Mouse (Mus musculus) c-Kit-positive CD71-positive TER-119-negative erythroid progenitor cells, embryonic 14.5 days (primary cell): ENCODE measurements around the gene Gosr2.
A peak's percentile ranks its signal among the peaks of the same experiment; 100 is the strongest.

ENCODE experiments used
- DNase-seq: peaks from one replicate; pipeline ENCODE4 v3.0.0-alpha.2; 2013; ENCODE audit warnings: low read depth

The Gosr2 gene

GRCm38 (mm10) chr11:103646301-103646700 is 51.4 kb downstream of the Gosr2 start:
- DNase-seq: no peak

- DNase-seq: no peak
Observed at GRCm38 (mm10) chr11:103645731-103646130, 52.0 kb downstream of the Gosr2 start.

GRCm38 (mm10) chr11:103643211-103643610 is 54.5 kb downstream of the Gosr2 start:
- no peak for DNase-seq

GRCm38 (mm10) chr11:103639407-103639946 is 58.2 kb downstream of the Gosr2 start:
- DNase-seq: peak; percentile 22

GRCm38 (mm10) chr11:103638790-103639189 is 58.9 kb downstream of the Gosr2 start, which contains the start of gene Lyzl6:
Lyzl6 (minus strand) TSS chr11:103638890.
- no peak for DNase-seq

- no peak for DNase-seq
Observed at GRCm38 (mm10) chr11:103636261-103636660, 61.4 kb downstream of the Gosr2 start.

- no peak for DNase-seq
Observed at GRCm38 (mm10) chr11:103635481-103635880, 62.2 kb downstream of the Gosr2 start.

- DNase-seq: no peak
Observed at GRCm38 (mm10) chr11:103634806-103635205, 62.9 kb downstream of the Gosr2 start.

GRCm38 (mm10) chr11:103627453-103627852 is 70.2 kb downstream of the Gosr2 start:
- DNase-seq: no peak
